Mouse (Mus musculus): ENCODE measurements around the gene Supt20.
"Not testable (repeated sequence)": the region's sequence is repeated elsewhere in the genome, so short reads cannot be mapped to it uniquely, and the experiment has no call there.

The Supt20 gene

DNA sequence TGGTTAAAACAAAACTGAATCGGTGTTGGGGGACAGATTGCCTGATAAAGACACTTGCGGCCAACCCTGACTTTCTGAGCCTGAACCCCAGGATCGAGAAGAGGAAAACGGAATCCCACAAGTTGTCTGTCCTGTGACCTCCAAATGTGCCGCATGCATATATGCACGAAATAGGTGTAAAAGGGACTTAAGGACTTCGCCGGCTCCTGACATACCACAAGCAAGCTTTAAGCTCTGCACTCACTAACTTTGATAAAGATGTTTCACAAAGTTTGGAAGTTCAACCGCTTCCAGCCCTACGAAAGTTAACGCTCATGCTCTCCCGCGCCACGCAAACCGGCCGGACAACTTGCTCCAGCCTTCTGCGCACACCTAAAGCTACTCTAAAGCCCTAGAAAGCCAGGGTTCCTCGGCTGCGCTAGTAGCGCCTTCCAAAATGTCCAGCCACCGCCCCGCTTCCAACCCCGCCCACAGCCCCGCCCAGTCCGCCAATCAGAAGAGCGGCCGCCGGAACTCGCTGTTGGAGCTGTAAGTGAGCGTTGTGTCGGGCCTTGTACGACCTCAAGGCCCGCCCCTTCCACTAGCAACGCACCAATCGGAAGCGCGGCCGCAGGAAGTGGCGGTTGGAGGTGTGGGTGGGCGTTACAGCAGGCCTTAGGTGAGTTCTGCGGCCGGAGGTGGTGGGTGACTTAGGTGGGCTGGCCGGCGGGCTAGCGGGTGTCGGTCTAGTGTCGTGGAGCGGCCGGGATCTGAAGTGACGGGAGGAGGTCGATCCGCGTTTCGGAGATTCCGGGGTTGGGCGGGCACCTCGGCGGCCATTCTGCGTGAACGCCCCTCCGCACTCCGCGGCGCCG, at the start of gene Supt20:
Gene Supt20, plus strand, starts transcription at position 606 of the 854 bp plus-strand sequence.
- DNase-seq, result peak; percentile 95

GRCm38 (mm10) chr3:54642851-54643250, 49.8 kb upstream of the Supt20 start:
- DNase-seq, result no peak

DNA sequence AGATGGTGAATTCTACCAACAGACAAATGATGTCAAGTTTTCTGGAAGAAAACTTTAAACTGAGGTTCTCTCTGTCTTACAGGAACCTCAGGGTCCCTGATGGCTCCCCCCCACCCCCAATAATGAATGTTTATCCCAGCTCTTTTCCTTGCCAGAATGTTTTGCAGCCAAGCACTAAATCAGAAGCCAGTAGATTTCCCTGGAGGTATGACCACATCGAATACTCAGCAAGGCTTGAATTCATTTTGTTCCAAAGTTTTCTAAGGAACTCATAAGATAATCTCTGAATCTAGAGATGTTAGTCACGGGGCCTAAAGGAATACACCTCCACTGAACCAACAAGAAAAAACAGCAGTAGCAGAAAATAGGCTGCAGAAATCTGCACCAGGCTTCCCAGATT, 45.0 kb upstream of the Supt20 start:
- no peak for DNase-seq

GRCm38 (mm10) chr3:54651576-54651975, 41.0 kb upstream of the Supt20 start:
- no peak for DNase-seq

DNA sequence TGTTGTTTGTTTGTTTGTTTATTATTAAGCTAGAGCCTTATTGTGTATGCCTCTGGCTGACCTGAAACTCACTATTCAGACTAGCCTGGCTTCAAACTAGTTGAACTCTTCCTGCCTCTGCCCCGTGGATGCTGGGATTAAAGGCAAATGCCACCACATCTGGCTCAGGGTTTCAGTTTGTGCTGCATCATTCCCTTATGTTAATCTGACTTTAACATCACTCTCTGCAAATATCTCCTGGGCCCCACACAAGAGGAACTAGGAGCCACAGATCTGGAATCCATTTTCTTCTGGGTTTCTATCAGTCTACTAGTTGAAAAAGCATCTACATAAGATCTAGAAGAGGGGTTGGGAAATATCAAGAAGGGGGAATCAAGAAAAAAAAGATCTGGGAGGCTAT, 38.4 kb upstream of the Supt20 start:
- no peak for DNase-seq

DNA sequence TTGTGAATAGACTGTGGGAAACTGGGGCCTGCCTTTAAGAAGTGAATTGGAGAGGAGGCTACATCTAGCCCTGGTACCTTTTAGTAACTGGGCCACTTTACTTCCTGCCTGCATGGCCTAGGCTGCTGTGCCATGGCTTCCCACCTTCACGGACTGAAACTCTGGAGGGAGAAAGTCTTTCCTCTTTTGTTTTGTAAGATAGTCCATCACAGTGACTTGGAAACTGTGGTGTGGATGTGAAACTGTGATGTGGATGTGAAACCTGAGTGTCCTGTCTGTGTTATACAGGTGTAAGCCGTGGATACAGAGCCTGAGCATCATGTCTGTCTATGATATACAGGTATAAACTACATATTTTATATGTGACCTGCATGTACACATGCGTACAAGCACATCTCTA, 35.5 kb upstream of the Supt20 start:
- DNase-seq, result no peak

GRCm38 (mm10) chr3:54657888-54658626, 34.5 kb upstream of the Supt20 start:
- no peak for DNase-seq

GRCm38 (mm10) chr3:54659736-54660135, 32.9 kb upstream of the Supt20 start:
- no peak for DNase-seq

- no peak for DNase-seq
These were observed 30.2 kb upstream of the Supt20 start for GRCm38 (mm10) chr3:54662411-54662810.

GRCm38 (mm10) chr3:54668141-54668540, 24.5 kb upstream of the Supt20 start:
- DNase-seq, result no peak

DNA sequence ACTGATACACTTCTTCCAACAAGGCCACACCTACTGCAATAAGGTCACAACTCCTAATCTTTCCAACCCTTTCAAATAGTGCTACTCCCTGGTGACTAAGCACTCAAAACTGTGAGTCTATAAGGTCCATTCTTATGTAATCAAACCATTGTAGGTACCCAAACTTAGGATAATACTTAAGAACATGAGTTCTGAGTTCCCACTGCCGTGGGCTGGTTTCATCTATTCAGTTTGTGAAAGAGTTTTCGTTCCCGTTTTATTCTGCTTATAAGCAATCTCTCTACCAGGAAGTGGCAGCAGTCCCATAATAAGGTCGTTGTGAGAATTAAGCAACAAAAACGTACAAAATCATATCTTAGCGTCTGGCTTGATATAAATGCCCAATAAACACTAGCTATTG, 23.9 kb upstream of the Supt20 start:
- no peak for DNase-seq

DNA sequence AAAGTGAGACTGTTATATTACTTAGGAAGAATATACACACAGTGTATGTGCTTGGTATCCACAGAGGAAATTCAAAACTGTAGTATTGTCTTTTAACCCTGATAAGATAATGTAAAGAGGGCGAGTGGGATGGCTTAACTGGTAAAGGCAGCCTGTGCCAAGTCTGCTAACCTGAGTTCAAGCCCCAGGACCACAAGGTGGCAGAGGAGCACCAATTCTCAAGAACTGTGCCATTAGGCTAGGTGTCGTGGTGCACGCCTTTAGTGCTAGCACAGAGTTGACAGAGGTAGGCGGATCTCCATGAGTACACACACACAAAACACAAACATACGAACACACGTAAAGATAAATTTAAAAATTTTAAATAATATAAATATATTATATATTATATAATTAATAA, 23.0 kb upstream of the Supt20 start:
- DNase-seq, result no peak

GRCm38 (mm10) chr3:54672111-54672510, 20.5 kb upstream of the Supt20 start:
- no peak for DNase-seq

DNA sequence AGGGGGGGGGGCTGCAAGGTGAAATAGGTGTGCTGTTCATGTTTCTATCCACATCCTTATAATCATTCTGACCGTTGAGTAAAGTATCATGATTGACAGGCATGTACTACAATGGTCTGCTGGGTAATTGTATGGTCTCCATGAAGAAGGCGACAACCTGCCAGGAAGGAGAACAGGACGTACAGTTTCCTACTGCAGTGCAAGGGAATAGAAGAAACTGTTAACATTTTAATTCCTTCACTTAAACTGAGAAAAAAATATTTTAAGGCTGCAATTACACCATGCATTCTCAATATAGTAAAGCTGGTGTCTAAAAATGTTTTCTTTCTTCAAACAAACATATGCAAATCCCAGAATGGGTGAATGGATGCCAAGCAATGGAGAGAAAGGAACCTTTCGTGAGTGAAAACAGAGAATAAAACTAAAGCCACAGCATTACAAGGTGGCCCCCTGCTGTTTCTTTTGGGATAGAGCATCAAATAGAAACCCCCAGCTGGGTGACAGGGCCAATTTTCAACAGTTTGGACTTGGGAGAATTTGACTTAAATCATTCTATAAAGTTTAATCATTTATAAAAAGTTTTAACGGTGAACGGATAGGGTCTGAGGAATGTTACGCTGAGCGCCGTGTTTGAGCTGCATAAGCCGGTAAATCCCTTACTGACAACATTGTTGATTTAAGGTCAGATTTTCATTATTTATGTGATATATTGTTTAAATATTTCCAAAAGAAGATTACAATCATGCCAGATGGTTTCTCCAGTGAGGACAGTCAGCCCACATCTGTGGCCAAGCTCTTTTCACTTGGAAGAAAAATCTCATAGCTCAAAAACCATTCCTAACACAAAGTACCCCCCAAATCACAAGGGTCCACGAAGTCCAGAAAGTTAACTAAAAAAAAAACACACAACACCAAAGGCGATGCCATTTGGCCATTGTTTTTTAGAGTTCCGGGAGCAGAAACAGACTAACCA, 19.8 kb upstream of the Supt20 start:
- DNase-seq, result peak; percentile 43

DNA sequence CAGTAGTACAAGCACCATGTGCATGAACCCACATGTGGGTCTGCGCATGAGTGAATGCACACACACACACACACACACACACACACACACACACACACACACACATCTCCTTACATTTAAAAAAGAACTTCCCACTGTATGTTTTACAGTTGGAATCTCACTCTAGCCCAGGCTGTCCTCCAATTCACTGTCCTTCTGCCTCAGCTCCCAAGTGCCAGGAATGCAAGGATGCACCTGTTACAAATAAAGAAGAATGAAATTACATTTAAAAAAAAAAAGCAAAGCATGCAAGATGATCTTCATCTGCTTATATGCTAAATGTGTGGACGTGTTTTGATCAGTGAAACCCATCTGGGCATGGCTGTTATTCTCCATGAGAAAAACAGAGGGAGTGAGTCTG, 15.8 kb upstream of the Supt20 start:
- no peak for DNase-seq

DNA sequence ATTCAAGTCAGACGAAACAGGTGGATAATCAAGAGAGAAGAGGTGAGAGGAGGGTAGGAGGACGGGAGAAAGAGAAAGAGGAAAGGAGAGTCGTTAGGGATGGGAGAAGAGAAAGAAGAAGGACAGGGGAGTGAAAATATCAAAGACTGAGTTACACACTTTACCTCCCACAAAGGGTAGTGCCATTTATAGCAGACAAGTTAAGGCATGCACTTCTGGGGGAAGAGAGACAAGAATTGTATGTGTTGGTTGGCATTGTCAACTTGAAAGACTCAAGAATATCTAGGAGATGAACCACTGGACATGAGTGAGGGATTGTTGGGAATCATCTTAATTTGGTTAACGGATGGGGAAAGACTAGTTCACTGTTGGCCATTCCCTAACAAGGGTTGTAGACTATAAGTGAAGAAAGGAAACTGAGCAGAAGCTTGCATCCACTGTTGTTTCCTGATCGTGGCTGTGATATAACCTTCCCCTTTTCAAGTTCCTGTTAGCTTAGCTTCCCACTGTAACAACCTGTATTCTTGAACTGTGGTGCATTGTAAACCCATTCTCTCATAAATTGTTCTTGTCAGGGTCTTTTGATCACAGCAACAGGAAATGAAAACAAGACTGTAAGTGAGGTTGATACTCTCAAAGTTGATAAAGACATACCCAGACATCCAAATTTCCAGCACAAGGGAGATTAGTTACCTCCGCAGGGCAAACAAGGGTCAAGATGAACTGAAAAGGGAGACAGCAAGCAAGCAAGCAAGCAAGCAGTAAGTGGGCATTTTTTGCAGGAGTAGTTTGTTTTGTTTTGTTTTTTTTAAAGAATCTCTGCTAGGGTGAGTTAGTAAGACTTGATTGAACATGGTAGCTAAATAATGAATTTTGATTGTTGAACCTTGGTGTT, 11.1 kb upstream of the Supt20 start:
- DNase-seq, result no peak

DNA sequence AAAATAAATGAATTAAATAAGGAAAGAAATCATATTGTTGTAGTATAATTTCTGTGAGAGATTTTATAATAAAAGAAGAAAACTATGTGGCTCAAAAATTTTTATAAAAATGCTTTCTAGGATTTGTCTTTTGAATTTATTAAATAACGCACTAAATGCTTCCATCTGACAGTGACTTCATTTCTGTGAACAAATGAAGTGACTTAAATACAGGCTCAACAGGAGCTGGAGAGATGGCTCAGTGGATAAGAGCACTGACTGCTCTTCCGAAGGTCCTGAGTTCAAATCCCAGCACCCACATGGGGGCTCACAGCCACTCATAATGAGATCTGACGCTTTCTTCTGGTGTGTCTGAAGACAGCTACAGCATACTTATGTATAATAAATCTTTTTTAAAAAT, 7.4 kb upstream of the Supt20 start:
- DNase-seq, result no peak

GRCm38 (mm10) chr3:54687245-54687644, 5.4 kb upstream of the Supt20 start:
- no peak for DNase-seq

DNA sequence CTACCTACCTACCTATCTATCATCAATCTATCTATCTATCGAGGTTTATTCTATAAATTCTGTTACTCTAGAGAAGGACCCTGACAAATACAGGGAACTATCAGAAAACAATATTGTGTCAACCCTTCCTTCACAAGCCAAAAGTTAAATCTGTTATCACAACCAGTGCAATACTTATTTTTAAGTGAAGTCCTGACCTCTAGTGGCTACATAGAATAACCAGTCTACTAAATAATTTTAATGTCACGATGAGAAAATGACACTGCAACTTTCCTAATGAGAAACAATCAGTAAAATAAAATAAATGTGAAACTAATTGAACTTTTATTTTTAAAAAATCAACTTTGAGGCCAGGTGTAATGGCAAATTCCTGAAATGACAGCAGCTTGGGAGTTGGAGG, 3.5 kb upstream of the Supt20 start:
- no peak for DNase-seq

DNA sequence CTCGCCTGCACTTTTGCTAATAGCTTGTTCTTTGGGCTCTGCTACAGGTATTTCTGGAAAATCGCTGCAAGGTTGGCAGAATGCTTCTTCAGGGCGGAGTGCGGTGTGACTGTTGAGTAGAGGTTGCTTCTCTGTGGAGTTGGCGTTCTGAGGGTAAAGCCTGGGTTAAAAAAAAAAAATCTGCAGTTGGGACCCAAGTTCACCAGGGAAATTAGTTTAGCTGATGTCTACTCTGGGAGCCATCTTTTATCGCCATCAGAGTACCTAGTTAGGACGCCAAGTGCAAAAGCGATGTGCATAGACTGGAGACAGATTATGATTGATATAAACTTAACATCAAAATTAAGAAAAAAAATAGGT, 429 bp downstream of the Supt20 start:
- DNase-seq, result no peak

DNA sequence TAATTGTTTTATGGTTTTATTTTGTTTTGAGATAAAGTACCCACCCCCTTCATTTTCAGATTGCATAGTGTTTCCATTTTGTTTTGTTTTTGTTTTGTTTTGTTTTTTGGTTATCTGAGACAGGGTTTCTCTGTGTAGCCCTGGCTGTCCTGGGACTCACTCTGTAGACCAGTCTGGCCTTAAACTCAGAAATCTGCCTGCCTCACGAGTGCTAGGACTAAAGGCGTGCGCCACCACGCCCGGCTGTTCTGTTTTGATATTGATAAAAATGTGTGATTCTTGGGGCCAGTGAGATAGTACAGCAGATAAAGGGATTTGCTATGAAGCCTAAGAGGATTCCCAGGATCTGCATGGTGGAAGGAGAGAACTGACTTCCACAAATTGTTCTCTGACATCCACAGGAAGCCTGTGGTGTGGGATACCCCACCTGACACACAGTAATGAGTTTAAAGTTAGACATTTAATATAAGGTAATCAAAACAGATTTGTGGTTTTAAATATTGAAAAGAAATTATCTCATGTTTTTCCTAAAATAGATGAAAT, 7.2 kb downstream of the Supt20 start:
- DNase-seq, result no peak

GRCm38 (mm10) chr3:54704106-54704505, 11.5 kb downstream of the Supt20 start:
- DNase-seq, result not testable (repeated sequence)
